Mouse (Mus musculus) intestine, embryonic 16.5 days (tissue): ENCODE measurements at regions not wholly inside any gene's neighbourhood (a gene's known extent, or its start where the extent isn't known, plus 50 kb on each side); places are given as distances from the start of the nearest gene placed in this dataset.

ENCODE experiments used
- ATAC-seq: fragments of 200-750 bp; cut with Nextera tagmentation; 2 replicates; pipeline ENCODE4 v1.8.0; 2017; ENCODE audit warnings: moderate TSS enrichment, moderate library complexity
- H3K27ac ChIP-seq: fragments of 300-500 bp; sonication (generic); 2 replicates; pipeline ENCODE4 v1.5.1; 2014; ENCODE audit warnings: mild to moderate bottlenecking, low read length
- H3K27me3 ChIP-seq: fragments of 300-500 bp; sonication (generic); replicated peaks from 2 replicates; pipeline ENCODE4 v1.6.1; 2014; ENCODE audit warnings: low read length, control low read depth, mixed read lengths; ENCODE audit not compliant: control insufficient read depth, insufficient read depth
- H3K36me3 ChIP-seq: fragments of 300-500 bp; sonication (generic); 2 replicates; pipeline ENCODE4 v1.6.1; 2014; ENCODE audit warnings: low read length, control low read depth; ENCODE audit not compliant: control insufficient read depth, insufficient read depth
- H3K4me1 ChIP-seq: fragments of 300-500 bp; sonication (generic); 2 replicates; pipeline ENCODE4 v1.6.1; 2014; ENCODE audit warnings: low read length, control low read depth, mixed read lengths; ENCODE audit not compliant: control insufficient read depth, insufficient read depth
- H3K4me2 ChIP-seq: fragments of 300-500 bp; sonication (generic); 2 replicates; pipeline ENCODE4 v1.6.1; 2014; ENCODE audit warnings: low read depth, low read length, control low read depth
- H3K4me3 ChIP-seq: fragments of 300-500 bp; sonication (generic); 2 replicates; pipeline ENCODE4 v1.5.1; 2014; ENCODE audit warnings: mild to moderate bottlenecking, low read length
- H3K9ac ChIP-seq: fragments of 300-500 bp; sonication (generic); 2 replicates; pipeline ENCODE4 v1.6.1; 2014; ENCODE audit warnings: low read depth, low read length
- H3K9me3 ChIP-seq: fragments of 300-500 bp; sonication (generic); 2 replicates; pipeline ENCODE4 v1.6.1; 2016; ENCODE audit warnings: low read length, control low read depth; ENCODE audit not compliant: control insufficient read depth
- WGBS: fragments of 180-500 bp; shearing (Covaris S2); extraction: QIAGEN DNeasy Blood & Tissue Kit; methylation state at CpG from one replicate; pipeline ENCODE4 v1.1.7; 2014; 5-methylcytosine and 5-hydroxymethylcytosine counted together

DNA sequence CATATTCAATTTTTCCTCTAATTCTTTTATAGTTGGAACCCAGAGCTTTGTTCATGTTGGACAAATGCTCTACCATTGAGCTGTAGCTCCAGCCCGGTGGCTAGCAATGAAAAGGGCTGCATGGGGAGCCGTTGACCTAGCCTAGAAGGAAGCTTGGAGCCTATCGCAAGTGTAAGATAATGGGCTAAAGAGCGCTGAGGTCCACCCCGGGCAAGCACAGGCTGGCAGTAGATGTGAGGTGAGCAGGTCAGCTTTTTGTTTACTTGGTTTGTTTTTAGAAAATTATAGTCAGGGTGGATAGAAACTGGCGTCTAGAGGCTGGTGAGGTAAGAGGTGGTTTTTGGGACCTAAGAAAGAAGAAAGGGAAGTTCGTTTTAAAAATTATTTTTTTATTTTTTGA, 181.0 kb downstream of the Plpp3 start:
- no peak overlapping the region for H3K4me2 ChIP-seq
- no peaks in the 10 kb centered on the region for H3K36me3 ChIP-seq
- ATAC-seq, result no peak
- no peaks in the 10 kb centered on the region for H3K4me1 ChIP-seq
- no peak overlapping the region for H3K4me3 ChIP-seq
- H3K27me3 ChIP-seq, result no peaks in the 10 kb centered on the region
- H3K27ac ChIP-seq, result no peak overlapping the region
- H3K9me3 ChIP-seq, result no peaks in the 10 kb centered on the region
- no peak overlapping the region for H3K9ac ChIP-seq
- 70% methylated on average over 7 of the region's 7 CpGs for WGBS

DNA sequence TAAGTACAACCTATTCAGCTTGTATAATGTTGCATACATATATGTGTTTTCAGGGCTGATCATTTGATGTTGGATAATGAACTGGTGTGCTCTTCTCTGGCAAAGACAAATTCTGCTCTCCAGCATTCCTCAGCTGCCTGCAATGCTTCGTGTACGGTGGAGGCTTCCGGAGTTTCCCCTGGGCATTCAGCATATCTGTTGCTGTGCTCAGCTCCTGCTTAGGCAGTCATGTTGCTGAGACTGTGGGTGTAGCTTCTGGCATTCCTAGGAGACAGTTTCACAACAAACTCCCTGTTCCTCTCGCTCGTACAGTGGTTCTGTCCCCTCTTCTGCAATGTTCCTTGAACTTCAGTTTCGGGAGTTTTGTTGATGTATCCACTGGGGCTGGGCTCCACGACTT, 181.7 kb downstream of the Plpp3 start:
- no peaks in the 10 kb centered on the region for H3K4me1 ChIP-seq
- H3K27me3 ChIP-seq, result no peaks in the 10 kb centered on the region
- no peak overlapping the region for H3K27ac ChIP-seq
- ATAC-seq, result no peak
- H3K9ac ChIP-seq, result no peak overlapping the region
- H3K4me3 ChIP-seq, result no peak overlapping the region
- WGBS, result 55% methylated on average over 7 of the region's 7 CpGs
- no peaks in the 10 kb centered on the region for H3K36me3 ChIP-seq
- H3K9me3 ChIP-seq, result no peaks in the 10 kb centered on the region
- no peak overlapping the region for H3K4me2 ChIP-seq

- Histone ChIP-seq H3K27me3 (no peaks in the 10 kb centered on the region), H3K27ac (no peak overlapping the region), H3K4me2 (no peak overlapping the region), H3K4me3 (no peak overlapping the region), H3K9ac (no peak overlapping the region), H3K36me3 (no peaks in the 10 kb centered on the region), H3K9me3 (no peaks in the 10 kb centered on the region), H3K4me1 (no peaks in the 10 kb centered on the region)
- ATAC-seq, result no peak
- 67% methylated on average over 7 of the region's 7 CpGs for WGBS
Observed at GRCm38 (mm10) chr4:105341274-105341673, 184.1 kb downstream of the Plpp3 start.

DNA sequence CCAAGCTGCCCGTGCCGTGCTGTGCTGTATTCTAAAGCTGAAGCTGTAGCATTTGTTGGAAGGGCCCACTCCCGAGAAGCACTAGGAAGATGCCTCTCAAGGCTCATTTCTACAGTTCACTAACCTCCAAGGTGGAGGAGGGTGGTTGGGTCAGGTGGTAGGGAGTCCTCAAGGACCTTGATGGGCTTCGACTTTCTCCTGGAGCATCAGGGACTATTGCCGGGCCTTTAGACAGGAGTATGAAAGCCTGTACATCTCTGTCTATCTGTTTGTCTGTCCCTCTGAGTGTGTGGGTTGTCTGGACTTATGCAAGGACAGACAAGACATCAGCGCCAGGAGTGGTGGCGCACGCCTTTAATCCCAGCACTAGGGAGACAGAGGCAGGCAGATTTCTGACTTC, 189.7 kb downstream of the Plpp3 start:
- H3K4me3 ChIP-seq, result no peak overlapping the region
- no peaks in the 10 kb centered on the region for H3K27me3 ChIP-seq
- no peak overlapping the region for H3K27ac ChIP-seq
- H3K9ac ChIP-seq, result no peak overlapping the region
- no peak for ATAC-seq
- no peaks in the 10 kb centered on the region for H3K4me1 ChIP-seq
- 92% methylated on average over 8 of the region's 8 CpGs for WGBS
- no peaks in the 10 kb centered on the region for H3K9me3 ChIP-seq
- H3K36me3 ChIP-seq, result no peaks in the 10 kb centered on the region
- no peak overlapping the region for H3K4me2 ChIP-seq

GRCm38 (mm10) chr4:105347911-105348310, 190.8 kb downstream of the Plpp3 start:
- Histone ChIP-seq H3K9ac (no peak overlapping the region), H3K4me2 (no peak overlapping the region), H3K4me1 (no peaks in the 10 kb centered on the region), H3K4me3 (no peak overlapping the region), H3K27me3 (no peaks in the 10 kb centered on the region), H3K27ac (no peak overlapping the region), H3K9me3 (no peaks in the 10 kb centered on the region), H3K36me3 (no peaks in the 10 kb centered on the region)
- WGBS, result 37% methylated on average over 8 of the region's 8 CpGs
- no peak; the same call in 1 of the 2 replicates for ATAC-seq

DNA sequence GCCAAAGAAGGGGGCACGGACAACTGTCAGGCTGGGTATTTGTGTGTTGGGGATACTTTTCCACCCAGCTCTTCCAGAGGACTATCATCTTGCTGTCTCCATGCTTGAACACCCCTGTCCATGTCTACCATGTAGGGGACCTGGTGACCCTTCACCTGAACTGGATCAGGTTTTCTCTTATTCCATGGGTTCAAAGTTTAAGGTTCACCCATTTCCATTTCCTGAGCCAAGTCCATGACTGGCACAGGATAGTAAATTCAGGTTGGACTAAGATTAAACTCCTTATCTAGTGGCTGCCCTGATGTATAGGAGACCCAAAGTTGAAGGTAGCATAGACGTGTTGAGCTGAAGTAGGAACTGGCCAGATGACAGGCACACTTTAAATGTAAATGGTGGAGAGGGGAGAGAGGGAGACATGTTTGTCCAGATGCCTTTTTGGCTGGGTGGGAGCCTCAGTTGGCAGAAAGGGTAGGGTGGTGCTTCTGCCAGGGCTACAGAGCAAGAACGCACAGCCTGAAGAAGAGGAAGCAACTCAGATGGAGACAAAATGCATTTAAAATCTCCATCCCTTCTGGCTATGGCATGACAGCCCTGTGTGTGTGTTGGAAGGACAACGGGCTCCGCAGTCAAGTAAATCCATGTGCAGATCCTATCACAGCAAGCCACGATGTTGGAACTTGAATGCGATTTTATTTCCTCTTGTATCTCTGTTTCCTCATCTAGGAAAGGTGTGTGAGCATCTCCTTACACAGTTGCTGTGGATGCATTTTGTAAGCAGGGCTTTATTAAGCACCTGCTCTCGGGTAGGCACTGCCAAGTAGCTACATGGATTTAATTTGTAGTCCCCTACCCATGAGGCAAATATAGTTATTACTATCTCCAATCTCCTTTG, 192.4 kb downstream of the Plpp3 start:
- H3K27me3 ChIP-seq, result no peaks in the 10 kb centered on the region
- 90% methylated on average over 8 of the region's 8 CpGs for WGBS
- no peaks in the 10 kb centered on the region for H3K4me1 ChIP-seq
- ATAC-seq, result no peak
- H3K36me3 ChIP-seq, result no peaks in the 10 kb centered on the region
- H3K4me3 ChIP-seq, result no peak overlapping the region
- no peaks in the 10 kb centered on the region for H3K9me3 ChIP-seq
- H3K9ac ChIP-seq, result no peak overlapping the region
- H3K27ac ChIP-seq, result no peak overlapping the region
- H3K4me2 ChIP-seq, result no peak overlapping the region

DNA sequence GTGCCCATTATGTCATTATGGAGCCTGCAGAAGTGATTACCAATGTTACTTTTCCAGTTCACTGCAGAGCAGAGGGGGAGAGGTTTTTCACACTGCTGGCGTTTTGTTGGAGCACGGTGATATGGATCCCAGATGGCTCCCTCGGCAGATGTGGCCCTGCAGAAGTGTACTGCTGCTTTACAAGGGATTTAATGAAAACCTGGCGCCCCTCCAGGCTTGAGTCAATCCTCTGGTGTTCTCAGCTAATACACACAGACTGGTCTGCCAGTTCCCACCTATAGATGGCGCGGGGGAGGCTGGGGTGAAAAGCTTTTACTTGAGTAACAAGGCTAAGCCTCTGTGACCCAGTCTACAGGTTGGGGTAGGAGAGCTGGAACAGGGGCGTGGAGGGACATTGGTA, 195.2 kb downstream of the Plpp3 start:
- H3K27ac ChIP-seq, result no peak overlapping the region
- no peaks in the 10 kb centered on the region for H3K27me3 ChIP-seq
- H3K4me2 ChIP-seq, result no peak overlapping the region
- no peak overlapping the region for H3K4me3 ChIP-seq
- no peaks in the 10 kb centered on the region for H3K36me3 ChIP-seq
- H3K9ac ChIP-seq, result no peak overlapping the region
- WGBS, result 63% methylated on average over 7 of the region's 7 CpGs
- H3K9me3 ChIP-seq, result no peaks in the 10 kb centered on the region
- 0 out of 2 replicates have a peak, but pooled peaks have one; percentile 28 for ATAC-seq
- no peaks in the 10 kb centered on the region for H3K4me1 ChIP-seq

- no peaks in the 10 kb centered on the region for H3K36me3 ChIP-seq
- no peak overlapping the region for H3K4me3 ChIP-seq
- H3K4me1 ChIP-seq, result no peaks in the 10 kb centered on the region
- no peak overlapping the region for H3K4me2 ChIP-seq
- ATAC-seq, result no peak
- WGBS, result 76% methylated on average over 3 of the region's 3 CpGs
- no peaks in the 10 kb centered on the region for H3K9me3 ChIP-seq
- no peak overlapping the region for H3K9ac ChIP-seq
- no peaks in the 10 kb centered on the region for H3K27me3 ChIP-seq
- H3K27ac ChIP-seq, result no peak overlapping the region
Observed at GRCm38 (mm10) chr4:105352953-105353352, 195.8 kb downstream of the Plpp3 start.

DNA sequence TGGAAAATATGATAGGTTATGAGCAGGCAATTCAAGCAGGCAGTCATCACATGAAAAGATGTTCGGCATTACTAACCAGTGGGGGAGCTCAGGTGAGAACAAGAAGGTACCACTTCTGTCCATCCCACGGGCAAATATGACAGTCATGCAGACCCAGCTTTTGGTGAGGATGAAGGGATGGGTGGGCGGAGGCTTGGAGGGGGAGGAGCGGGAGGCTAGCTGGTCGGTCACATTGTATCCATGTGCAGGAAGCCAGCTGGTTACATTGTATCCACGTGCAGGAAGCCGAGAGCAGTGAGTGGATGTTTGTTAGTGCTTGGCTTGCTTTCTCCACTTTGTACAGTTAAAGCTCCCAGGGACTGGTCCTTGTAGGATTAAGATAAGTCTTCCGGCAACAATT, 196.9 kb downstream of the Plpp3 start:
- WGBS, result 66% methylated on average over 8 of the region's 8 CpGs
- Histone ChIP-seq H3K9ac (no peak overlapping the region), H3K27me3 (no peaks in the 10 kb centered on the region), H3K4me1 (0 out of 2 replicates have a peak, but pooled peaks cover 2% of the 10 kb centered on the region), H3K4me3 (no peak overlapping the region), H3K36me3 (no peaks in the 10 kb centered on the region), H3K9me3 (no peaks in the 10 kb centered on the region), H3K4me2 (no peak overlapping the region), H3K27ac (no peak overlapping the region)
- ATAC-seq, result no peak

- H3K4me2 ChIP-seq, result no peak overlapping the region
- H3K4me1 ChIP-seq, result 0 out of 2 replicates have a peak, but pooled peaks cover 2% of the 10 kb centered on the region
- 69% methylated on average over 3 of the region's 3 CpGs for WGBS
- no peak overlapping the region for H3K9ac ChIP-seq
- H3K27me3 ChIP-seq, result no peaks in the 10 kb centered on the region
- ATAC-seq, result no peak
- no peaks in the 10 kb centered on the region for H3K9me3 ChIP-seq
- H3K36me3 ChIP-seq, result no peaks in the 10 kb centered on the region
- no peak overlapping the region for H3K4me3 ChIP-seq
- no peak overlapping the region for H3K27ac ChIP-seq
Observed at GRCm38 (mm10) chr4:105356616-105357015, 199.5 kb downstream of the Plpp3 start.
